11 mouse cellular contexts compared by ENCODE assay signal in genomic region chr16:33601299-33601698, GRCm38 (mm10).
"Had no signal": no experiment of that assay in that cellular context is flagged by ENCODE, and none has a peak within 500 bp of the region (broad histone marks: within the 10 kb centered on the region; RNA-seq: fewer than 3 reads in every experiment).

No protein-coding gene starts in this region.

- DNase-seq: gastrocnemius, postnatal 10 days; gastrocnemius, postnatal 25 days; heart, adult 2 months; heart, postnatal 10 days; heart, postnatal 4 days; kidney, adult 2 months; kidney, adult 9 months; kidney, postnatal 14 days; kidney, postnatal 36 days; layer of hippocampus, adult 9-11 months; left cerebral cortex, postnatal 4 days had no signal
